Mouse (Mus musculus): ENCODE data around the gene Aurkc. TPM values are rescaled to one million over a fixed set of nuclear protein-coding genes. Genes with fewer than 3 reads are reported as not detected.
"Not testable (repeated sequence)": the region's sequence is repeated elsewhere in the genome, so short reads cannot be mapped to it uniquely, and the experiment has no call there.

Aurkc gene
- total RNA-seq (2014; fragmentation: Nextera tagmentation) (not detected in 2 replicates), total RNA-seq (2017) (not detected in 2 replicates)

- not testable (repeated sequence) for ATAC-seq (replicated peaks; ENCODE audit: poor library complexity, severe bottlenecking)
Measured at GRCm38 (mm10) chr7:6995251-6995650, at the start of gene Aurkc. Gene Aurkc, plus strand, starts transcription at chr7:6995300.

DNA sequence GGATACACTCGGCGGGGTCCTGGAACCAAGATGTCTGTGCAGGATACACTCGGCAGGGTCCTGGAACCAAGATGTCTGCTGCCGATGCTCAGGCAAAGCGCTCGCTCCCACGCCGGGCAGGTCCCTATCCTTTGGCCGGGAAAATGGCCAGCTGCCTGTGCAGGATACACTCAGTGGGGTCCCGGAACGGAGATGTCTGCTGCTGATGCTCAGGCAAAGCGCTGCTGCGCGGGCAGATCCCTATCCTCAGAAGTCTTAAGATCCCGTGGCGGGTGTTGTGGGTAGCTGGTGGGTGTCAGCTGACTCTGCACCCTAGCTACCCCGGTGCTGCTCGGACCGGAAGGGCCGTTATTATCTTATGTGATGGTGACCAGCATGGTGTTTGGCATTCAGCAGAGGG lies 47.0 kb upstream of the Aurkc start:
- ATAC-seq (replicated peaks; ENCODE audit: poor library complexity, severe bottlenecking): not testable (repeated sequence)

- ATAC-seq (replicated peaks; ENCODE audit: poor library complexity, severe bottlenecking): no peak
Measured at GRCm38 (mm10) chr7:6956576-6956975, 38.5 kb upstream of the Aurkc start.

DNA sequence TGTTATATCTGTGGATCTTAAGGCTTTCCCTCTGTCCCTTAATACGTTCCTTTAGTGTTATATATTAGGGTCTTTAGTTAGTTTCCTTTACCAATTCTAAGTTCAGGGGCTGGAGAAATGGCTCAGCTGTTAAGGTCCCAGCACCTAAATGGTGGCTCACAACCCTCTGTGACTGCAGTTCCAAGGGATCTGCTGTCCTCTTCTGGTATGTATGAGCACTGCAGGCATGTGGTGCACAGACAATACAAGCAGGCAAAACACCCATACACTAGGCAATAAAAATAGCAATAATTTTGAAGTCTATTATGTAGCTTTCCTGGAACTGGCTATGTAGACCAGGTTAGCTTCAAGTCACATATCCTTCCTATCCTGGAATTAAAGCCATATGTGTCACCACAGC lies 36.5 kb upstream of the Aurkc start:
- ATAC-seq (replicated peaks; ENCODE audit: poor library complexity, severe bottlenecking): no peak

DNA sequence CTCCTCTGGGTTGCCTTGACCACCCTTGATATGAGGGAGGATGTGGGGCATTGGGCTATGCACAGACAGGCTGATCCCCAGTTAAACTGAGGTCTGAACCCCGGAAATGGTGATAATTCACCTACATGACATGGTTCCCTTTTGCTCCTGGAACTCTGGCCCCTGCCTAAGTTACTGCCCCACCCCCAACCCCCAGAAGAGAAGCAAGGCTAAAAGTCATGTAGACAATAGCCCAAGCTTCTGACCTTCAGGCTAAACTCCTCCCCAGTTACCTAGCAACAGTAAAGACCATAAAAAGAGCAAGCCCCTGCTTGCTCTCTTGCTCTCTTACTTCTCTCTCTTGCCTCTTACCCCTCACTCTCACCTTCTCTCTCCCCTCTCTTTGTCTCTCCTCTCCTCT lies 21.5 kb upstream of the Aurkc start:
- ATAC-seq (replicated peaks; ENCODE audit: poor library complexity, severe bottlenecking): no peak

DNA sequence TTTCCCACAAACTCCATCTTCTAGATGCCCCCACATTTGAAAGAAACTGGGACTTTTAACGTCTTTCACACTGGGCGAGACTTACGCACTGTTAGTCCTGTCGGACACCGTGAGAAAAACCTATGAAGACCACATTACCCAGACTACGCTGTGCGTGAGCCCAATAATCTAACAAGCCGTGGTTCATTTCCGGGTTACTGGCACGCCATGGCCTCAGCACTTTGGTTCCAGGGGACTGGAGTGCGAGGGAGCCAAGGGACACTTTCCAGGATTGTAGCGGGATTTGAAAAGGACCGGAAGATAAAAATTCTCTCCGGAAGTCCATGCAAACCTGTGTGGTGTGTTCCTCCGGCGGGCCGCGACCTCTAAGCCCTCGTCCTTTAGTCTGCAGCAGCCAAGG lies 18.2 kb upstream of the Aurkc start:
- no peak for ATAC-seq (replicated peaks; ENCODE audit: poor library complexity, severe bottlenecking)

GRCm38 (mm10) chr7:6998914-6999313 lies 3.8 kb downstream of the Aurkc start:
- not testable (repeated sequence) for ATAC-seq (replicated peaks; ENCODE audit: poor library complexity, severe bottlenecking)

- ATAC-seq (replicated peaks; ENCODE audit: poor library complexity, severe bottlenecking): not testable (repeated sequence)
Measured at GRCm38 (mm10) chr7:7005441-7005840, 10.3 kb downstream of the Aurkc start.

- ATAC-seq (replicated peaks; ENCODE audit: poor library complexity, severe bottlenecking): no peak
Measured at GRCm38 (mm10) chr7:7027445-7027844, 32.3 kb downstream of the Aurkc start.

DNA sequence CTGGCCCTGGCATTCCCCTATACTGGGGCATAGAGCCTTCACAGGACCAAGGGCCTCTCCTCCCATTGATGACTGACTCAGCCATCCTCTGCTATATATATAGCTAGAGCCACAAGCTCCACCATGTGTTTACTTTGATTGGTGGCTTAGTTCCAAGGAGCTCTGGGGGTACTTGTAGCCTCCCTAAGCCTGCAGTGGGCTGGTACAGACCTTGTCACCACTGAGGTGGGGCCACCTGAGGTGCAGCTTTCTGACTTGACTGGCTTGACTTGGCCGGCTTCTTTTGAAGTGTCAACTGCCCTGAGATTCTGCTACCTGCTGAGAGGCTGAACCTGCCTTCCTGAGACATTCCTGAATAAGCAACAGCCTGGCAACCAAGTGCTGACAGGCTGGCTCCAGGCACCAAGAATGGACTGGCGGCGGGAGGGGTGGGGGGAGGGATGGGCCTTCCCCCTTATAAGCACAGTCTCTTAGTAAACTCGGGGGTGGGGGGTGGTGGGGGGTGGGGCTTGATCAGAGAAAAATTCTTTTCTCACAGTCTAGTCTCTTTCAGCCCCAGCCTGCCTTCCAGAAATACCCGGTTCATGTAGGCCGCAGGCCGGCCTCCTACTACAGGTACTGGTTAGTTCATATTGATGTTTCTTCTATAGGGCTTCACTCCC lies 54.7 kb downstream of the Aurkc start:
- ATAC-seq (replicated peaks; ENCODE audit: poor library complexity, severe bottlenecking): not testable (repeated sequence)

Other genes with a start within 250 kb of the Aurkc start
- gene Zfp954, start 126.2 kb downstream of the Aurkc start, total RNA-seq (2014; fragmentation: Nextera tagmentation): 10.7 and 15.9 TPM in 2 replicates
- gene Zfp954, start 126.2 kb downstream of the Aurkc start, total RNA-seq (2017): 19.2 and 22.1 TPM in 2 replicates
- 0.51 and 1.4 TPM in 2 replicates for gene Zfp773, start 141.5 kb downstream of the Aurkc start, total RNA-seq (2014; fragmentation: Nextera tagmentation)
- gene Zfp773, start 141.5 kb downstream of the Aurkc start, total RNA-seq (2017): 3.7 and 3.8 TPM in 2 replicates
- gene Zfp418, start 176.0 kb downstream of the Aurkc start, total RNA-seq (2014; fragmentation: Nextera tagmentation): 0.77 and 5.0 TPM in 2 replicates
- gene Zfp418, start 176.0 kb downstream of the Aurkc start, total RNA-seq (2017): 2.5 and 2.9 TPM in 2 replicates
- gene Zfp772, start 214.7 kb downstream of the Aurkc start, total RNA-seq (2014; fragmentation: Nextera tagmentation): 3.0 and 5.7 TPM in 2 replicates
- gene Zfp772, start 214.7 kb downstream of the Aurkc start, total RNA-seq (2017): 4.0 and 4.6 TPM in 2 replicates